Mouse (Mus musculus): ENCODE results near the gene Gzmf. TPM values are rescaled to one million over a fixed set of nuclear protein-coding genes. Genes with fewer than 3 reads are reported as not detected.
"Not testable (repeated sequence)": the region's sequence is repeated elsewhere in the genome, so short reads cannot be mapped to it uniquely, and the experiment has no call there.

The Gzmf gene
- not detected in 2 replicates for polyA plus RNA-seq (2014; fragmentation: Nextera tagmentation; extraction: Ambion mirVana)

GRCm38 (mm10) chr14:56211317-56211716 is at the start of gene Gzmf:
Gene Gzmf (minus strand): TSS chr14:56211417.
- Histone ChIP-seq H3K4me1 (replicated peaks; ENCODE audit: control insufficient read depth, insufficient read depth, low read length) (no peaks in the 10 kb centered on the region), H3K36me3 (ENCODE audit: control insufficient read depth, insufficient read depth, low read length) (no peaks in the 10 kb centered on the region), H3K9ac (ENCODE audit: low read length) (no peak within 1 kb of the TSS), H3K27me3 (ENCODE audit: control insufficient read depth, insufficient read depth, low read length) (no peaks in the 10 kb centered on the region), H3K4me3 (ENCODE audit: low read depth, low read length) (no peak within 1 kb of the TSS), H3K27ac (ENCODE audit: low read depth, low read length) (no peak within 1 kb of the TSS), H3K9me3 (ENCODE audit: control insufficient read depth, low read length) (no peaks in the 10 kb centered on the region), H3K4me2 (ENCODE audit: low read depth, low read length, severe bottlenecking) (no peak within 1 kb of the TSS)
- DNase-seq (ENCODE audit: low spot score) (no peak), ATAC-seq (replicated peaks; ENCODE audit: low FRiP score) (no peak)
- WGBS: 91% methylated on average over 4 of the region's 4 CpGs

GRCm38 (mm10) chr14:56240409-56240808 is 29.2 kb upstream of the Gzmf start:
- no peak for ATAC-seq (replicated peaks; ENCODE audit: low FRiP score)
- no peak for DNase-seq (ENCODE audit: low spot score)
- no peaks in the 10 kb centered on the region for H3K9me3 ChIP-seq (ENCODE audit: control insufficient read depth, low read length)

GRCm38 (mm10) chr14:56234556-56234955 is 23.3 kb upstream of the Gzmf start, which contains the start of gene Gzmc:
Gene Gzmc (minus strand): TSS chr14:56234656.
- no peaks in the 10 kb centered on the region for H3K9me3 ChIP-seq (ENCODE audit: control insufficient read depth, low read length)
- no peak within 1 kb of the TSS for H3K9ac ChIP-seq (ENCODE audit: low read length)
- 80% methylated on average over 2 of the region's 2 CpGs for WGBS
- H3K4me2 ChIP-seq (ENCODE audit: low read depth, low read length, severe bottlenecking): no peak within 1 kb of the TSS
- no peak within 1 kb of the TSS for H3K27ac ChIP-seq (ENCODE audit: low read depth, low read length)
- no peaks in the 10 kb centered on the region for H3K36me3 ChIP-seq (ENCODE audit: control insufficient read depth, insufficient read depth, low read length)
- DNase-seq (ENCODE audit: low spot score) (no peak), ATAC-seq (replicated peaks; ENCODE audit: low FRiP score) (no peak)
- no peak within 1 kb of the TSS for H3K4me3 ChIP-seq (ENCODE audit: low read depth, low read length)
- H3K27me3 ChIP-seq (ENCODE audit: control insufficient read depth, insufficient read depth, low read length): no peaks in the 10 kb centered on the region
- no peaks in the 10 kb centered on the region for H3K4me1 ChIP-seq (replicated peaks; ENCODE audit: control insufficient read depth, insufficient read depth, low read length)

More at GRCm38 (mm10) chr14:56240409-56240808, 29.2 kb upstream of the Gzmf start:
- no peak overlapping the region for H3K9ac ChIP-seq (ENCODE audit: low read length)
- no peak overlapping the region for H3K4me2 ChIP-seq (ENCODE audit: low read depth, low read length, severe bottlenecking)
- no peaks in the 10 kb centered on the region for H3K36me3 ChIP-seq (ENCODE audit: control insufficient read depth, insufficient read depth, low read length)
- H3K4me1 ChIP-seq (replicated peaks; ENCODE audit: control insufficient read depth, insufficient read depth, low read length): no peaks in the 10 kb centered on the region
- H3K27ac ChIP-seq (ENCODE audit: low read depth, low read length): no peak overlapping the region
- H3K4me3 ChIP-seq (ENCODE audit: low read depth, low read length): no peak overlapping the region
- H3K27me3 ChIP-seq (ENCODE audit: control insufficient read depth, insufficient read depth, low read length): no peaks in the 10 kb centered on the region

DNA sequence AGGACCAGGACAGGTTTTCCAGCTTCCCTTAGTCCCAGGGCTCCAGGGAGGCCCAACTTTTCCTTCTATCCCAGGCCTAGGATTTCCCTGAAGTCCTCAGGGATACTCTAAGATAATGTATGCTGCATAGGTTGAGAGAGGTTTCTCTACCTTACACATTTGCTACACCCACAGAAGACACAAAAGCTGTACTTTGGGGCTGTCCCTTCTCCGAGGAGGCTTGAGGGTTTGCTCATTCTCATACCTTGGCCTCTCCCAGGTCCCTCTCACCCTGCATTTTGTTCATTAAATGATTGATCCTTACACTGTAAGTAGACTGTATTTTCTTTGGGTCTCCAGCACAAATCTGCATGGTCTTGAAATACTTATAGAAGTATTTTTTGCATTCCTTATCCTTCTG is 5.6 kb downstream of the Gzmf start:
- Histone ChIP-seq H3K4me2 (ENCODE audit: low read depth, low read length, severe bottlenecking) (no peak overlapping the region), H3K4me1 (replicated peaks; ENCODE audit: control insufficient read depth, insufficient read depth, low read length) (no peaks in the 10 kb centered on the region), H3K9ac (ENCODE audit: low read length) (no peak overlapping the region), H3K9me3 (ENCODE audit: control insufficient read depth, low read length) (no peaks in the 10 kb centered on the region), H3K27me3 (ENCODE audit: control insufficient read depth, insufficient read depth, low read length) (no peaks in the 10 kb centered on the region), H3K36me3 (ENCODE audit: control insufficient read depth, insufficient read depth, low read length) (no peaks in the 10 kb centered on the region), H3K27ac (ENCODE audit: low read depth, low read length) (no peak overlapping the region), H3K4me3 (ENCODE audit: low read depth, low read length) (no peak overlapping the region)
- WGBS: 70% methylated on average over 1 of the region's 1 CpGs
- DNase-seq (ENCODE audit: low spot score) (no peak), ATAC-seq (replicated peaks; ENCODE audit: low FRiP score) (no peak)

- not testable (repeated sequence) for ATAC-seq (replicated peaks; ENCODE audit: low FRiP score); H3K4me2 ChIP-seq (ENCODE audit: low read depth, low read length, severe bottlenecking); H3K27ac ChIP-seq (ENCODE audit: low read depth, low read length); H3K36me3 ChIP-seq (ENCODE audit: control insufficient read depth, insufficient read depth, low read length); H3K4me3 ChIP-seq (ENCODE audit: low read depth, low read length); H3K9ac ChIP-seq (ENCODE audit: low read length); H3K27me3 ChIP-seq (ENCODE audit: control insufficient read depth, insufficient read depth, low read length); H3K4me1 ChIP-seq (replicated peaks; ENCODE audit: control insufficient read depth, insufficient read depth, low read length); H3K9me3 ChIP-seq (ENCODE audit: control insufficient read depth, low read length)
- WGBS: 44% methylated on average over 5 of the region's 5 CpGs
- peak; percentile 76 for DNase-seq (ENCODE audit: low spot score)
Observed at GRCm38 (mm10) chr14:56205021-56205420, 6.2 kb downstream of the Gzmf start.

GRCm38 (mm10) chr14:56203975-56204374 is 7.2 kb downstream of the Gzmf start:
- DNase-seq (ENCODE audit: low spot score): peak; percentile 79
- WGBS: 16% methylated on average over 2 of the region's 2 CpGs
- ATAC-seq (replicated peaks; ENCODE audit: low FRiP score): no peak
- no peaks in the 10 kb centered on the region for H3K36me3 ChIP-seq (ENCODE audit: control insufficient read depth, insufficient read depth, low read length)
- no peaks in the 10 kb centered on the region for H3K27me3 ChIP-seq (ENCODE audit: control insufficient read depth, insufficient read depth, low read length)
- no peak overlapping the region for H3K4me3 ChIP-seq (ENCODE audit: low read depth, low read length)
- no peak overlapping the region for H3K9ac ChIP-seq (ENCODE audit: low read length)
- no peak overlapping the region for H3K27ac ChIP-seq (ENCODE audit: low read depth, low read length)
- no peaks in the 10 kb centered on the region for H3K4me1 ChIP-seq (replicated peaks; ENCODE audit: control insufficient read depth, insufficient read depth, low read length)
- no peak overlapping the region for H3K4me2 ChIP-seq (ENCODE audit: low read depth, low read length, severe bottlenecking)
- H3K9me3 ChIP-seq (ENCODE audit: control insufficient read depth, low read length): no peaks in the 10 kb centered on the region

DNA sequence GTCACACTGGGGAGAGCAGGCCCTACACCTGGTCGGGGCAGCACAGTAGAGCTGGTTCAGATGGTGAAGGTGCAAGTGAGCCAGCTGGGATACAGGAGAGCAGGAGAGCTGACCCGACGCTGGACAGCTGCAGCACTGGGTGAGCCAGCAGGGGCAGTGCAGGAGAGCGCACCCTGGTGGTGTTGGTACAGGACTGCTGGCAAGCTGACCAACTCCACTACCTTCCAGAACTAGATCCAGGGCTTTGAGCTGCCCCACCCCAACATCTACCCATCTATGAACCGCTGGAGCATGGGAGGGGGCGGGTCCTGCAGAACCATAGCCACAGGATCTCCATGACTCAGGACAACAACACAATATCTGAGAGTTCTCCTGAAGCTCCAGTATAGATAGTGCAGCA is 24.3 kb downstream of the Gzmf start:
- no peaks in the 10 kb centered on the region for H3K36me3 ChIP-seq (ENCODE audit: control insufficient read depth, insufficient read depth, low read length)
- DNase-seq (ENCODE audit: low spot score) (no peak), ATAC-seq (replicated peaks; ENCODE audit: low FRiP score) (no peak)
- no peaks in the 10 kb centered on the region for H3K4me1 ChIP-seq (replicated peaks; ENCODE audit: control insufficient read depth, insufficient read depth, low read length)
- no peaks in the 10 kb centered on the region for H3K27me3 ChIP-seq (ENCODE audit: control insufficient read depth, insufficient read depth, low read length)
- H3K9ac ChIP-seq (ENCODE audit: low read length): no peak overlapping the region
- H3K4me3 ChIP-seq (ENCODE audit: low read depth, low read length): no peak overlapping the region
- H3K9me3 ChIP-seq (ENCODE audit: control insufficient read depth, low read length): no peaks in the 10 kb centered on the region
- no peak overlapping the region for H3K4me2 ChIP-seq (ENCODE audit: low read depth, low read length, severe bottlenecking)
- H3K27ac ChIP-seq (ENCODE audit: low read depth, low read length): no peak overlapping the region
- WGBS: 61% methylated on average over 6 of the region's 6 CpGs

- Histone ChIP-seq H3K27ac (ENCODE audit: low read depth, low read length) (no peak overlapping the region), H3K27me3 (ENCODE audit: control insufficient read depth, insufficient read depth, low read length) (no peaks in the 10 kb centered on the region), H3K4me1 (replicated peaks; ENCODE audit: control insufficient read depth, insufficient read depth, low read length) (no peaks in the 10 kb centered on the region), H3K9ac (ENCODE audit: low read length) (no peak overlapping the region), H3K9me3 (ENCODE audit: control insufficient read depth, low read length) (no peaks in the 10 kb centered on the region), H3K36me3 (ENCODE audit: control insufficient read depth, insufficient read depth, low read length) (no peaks in the 10 kb centered on the region), H3K4me2 (ENCODE audit: low read depth, low read length, severe bottlenecking) (no peak overlapping the region), H3K4me3 (ENCODE audit: low read depth, low read length) (no peak overlapping the region)
- DNase-seq (ENCODE audit: low spot score) (no peak), ATAC-seq (replicated peaks; ENCODE audit: low FRiP score) (no peak)
- 86% methylated on average over 5 of the region's 5 CpGs for WGBS
Observed at GRCm38 (mm10) chr14:56186521-56186920, 24.7 kb downstream of the Gzmf start.

DNA sequence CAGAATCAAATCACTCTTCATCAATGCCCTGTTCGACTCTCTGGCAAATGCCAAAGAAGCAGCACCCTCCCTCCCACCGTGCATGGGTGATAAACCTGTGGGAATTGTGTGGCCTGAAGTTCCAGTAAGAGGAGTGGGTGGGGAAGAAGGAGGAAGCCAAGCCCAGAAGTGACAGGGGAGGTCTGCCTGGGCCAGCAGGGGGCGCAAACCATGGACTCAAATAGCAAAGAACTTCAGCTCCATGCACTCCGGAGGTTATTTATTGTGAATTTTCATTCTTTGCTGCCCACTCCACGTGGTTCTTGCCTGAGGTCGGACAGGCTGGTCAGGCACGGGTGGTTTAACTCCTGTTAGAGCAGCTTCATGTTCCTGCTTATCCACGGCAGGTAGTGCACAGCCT is 33.6 kb downstream of the Gzmf start:
- H3K36me3 ChIP-seq (ENCODE audit: control insufficient read depth, insufficient read depth, low read length); H3K27ac ChIP-seq (ENCODE audit: low read depth, low read length); H3K4me1 ChIP-seq (replicated peaks; ENCODE audit: control insufficient read depth, insufficient read depth, low read length); H3K4me2 ChIP-seq (ENCODE audit: low read depth, low read length, severe bottlenecking); H3K9me3 ChIP-seq (ENCODE audit: control insufficient read depth, low read length); H3K4me3 ChIP-seq (ENCODE audit: low read depth, low read length); ATAC-seq (replicated peaks; ENCODE audit: low FRiP score); H3K9ac ChIP-seq (ENCODE audit: low read length); H3K27me3 ChIP-seq (ENCODE audit: control insufficient read depth, insufficient read depth, low read length): not testable (repeated sequence)
- 32% methylated on average over 8 of the region's 8 CpGs for WGBS
- DNase-seq (ENCODE audit: low spot score): peak; percentile 79
